In genomic region chr7:30698589-30698988, GRCm38 (mm10) we compare ENCODE assay signal across 8 mouse cellular contexts. TPM values are rescaled to one million over a fixed set of nuclear protein-coding genes. Genes with fewer than 3 reads are reported as not detected.
DNase-seq lines count a peak whose midpoint lies in the region; ATAC-seq lines count a peak whose summit lies in the region.

Gene 2200002J24Rik, plus strand, starts transcription at chr7:30698926.

- H3K36me3 ChIP-seq in stomach, embryonic 14.5 days (ENCODE audit: control insufficient read depth, insufficient read depth, low read length), result no peaks in the 10 kb centered on the region
- H3K36me3 ChIP-seq in midbrain, embryonic 16.5 days (ENCODE audit: control insufficient read depth, insufficient read depth, low read length), result no peaks in the 10 kb centered on the region

- H3K27me3 ChIP-seq in stomach, embryonic 14.5 days (ENCODE audit: control insufficient read depth, insufficient read depth, low read length), result no peaks in the 10 kb centered on the region
- H3K27me3 ChIP-seq in midbrain, embryonic 16.5 days (ENCODE audit: control insufficient read depth, insufficient read depth, low read depth, low read length), result no peaks in the 10 kb centered on the region

- no peak within 1 kb of the TSS for H3K4me2 ChIP-seq in stomach, embryonic 14.5 days (replicated peaks; ENCODE audit: low read depth, low read length)
- no peak within 1 kb of the TSS for H3K4me2 ChIP-seq in midbrain, embryonic 16.5 days (ENCODE audit: low read length)

- H3K4me1 ChIP-seq in stomach, embryonic 14.5 days (ENCODE audit: control insufficient read depth, insufficient read depth, low read length), result no peaks in the 10 kb centered on the region
- no peaks in the 10 kb centered on the region for H3K4me1 ChIP-seq in midbrain, embryonic 16.5 days (ENCODE audit: control insufficient read depth, insufficient read depth, low read length)

- no peak within 1 kb of the TSS for H3K4me3 ChIP-seq in stomach, embryonic 14.5 days (ENCODE audit: low read depth, low read length)
- no peak within 1 kb of the TSS for H3K4me3 ChIP-seq in midbrain, embryonic 16.5 days (ENCODE audit: low read depth, low read length)

- no peak within 1 kb of the TSS for H3K27ac ChIP-seq in stomach, embryonic 14.5 days (ENCODE audit: low read length)
- H3K27ac ChIP-seq in midbrain, embryonic 16.5 days (ENCODE audit: low read length), result no peak within 1 kb of the TSS

- ATAC-seq in stomach, embryonic 14.5 days (ENCODE audit: insufficient number of reproducible peaks, insufficient read depth, low FRiP score, low read depth), result 0 out of 2 replicates have a peak, but pooled peaks have one; percentile 33
- no peak for ATAC-seq in midbrain, embryonic 16.5 days

- no peaks in the 10 kb centered on the region for H3K9me3 ChIP-seq in stomach, embryonic 14.5 days (ENCODE audit: control insufficient read depth, low read depth, low read length)
- no peaks in the 10 kb centered on the region for H3K9me3 ChIP-seq in midbrain, embryonic 16.5 days (replicated peaks; ENCODE audit: control insufficient read depth, low read length, poor library complexity, severe bottlenecking)

- intact Hi-C loops in left cerebral cortex, postnatal 4 days (cut with DNase I), result no loop called here
- intact Hi-C loops in gastrocnemius, postnatal 14 days (cut with DNase I; ENCODE audit: low total_unique reads), result no loop called here

- WGBS in stomach, embryonic 14.5 days, result 42% methylated on average over 9 of the region's 9 CpGs
- 36% methylated on average over 9 of the region's 9 CpGs for WGBS in midbrain, embryonic 16.5 days

- DNase-seq in left cerebral cortex, postnatal 4 days, result peak; percentile 33
- DNase-seq in left cerebral cortex, adult 11 months (ENCODE audit: low spot score), result no peak
- peak; percentile 82 for DNase-seq in ZHBTc4 (ENCODE audit: low read depth, low spot score)
- DNase-seq in forelimb bud, embryonic 11.5 days (ENCODE audit: low read depth, low spot score), result peak; percentile 11
- no peak for DNase-seq in right cerebral cortex, adult 18-20 months
- DNase-seq in gastrocnemius, postnatal 14 days, result no peak

- H3K9ac ChIP-seq in stomach, embryonic 14.5 days (replicated peaks; ENCODE audit: low read depth, low read length), result no peak within 1 kb of the TSS
- no peak within 1 kb of the TSS for H3K9ac ChIP-seq in midbrain, embryonic 16.5 days (ENCODE audit: low read depth, low read length)

RNA-seq across cellular contexts. Expression of gene 2200002J24Rik, which starts in this region (rescaled TPM):
- not detected for total RNA-seq in left cerebral cortex, postnatal 4 days (2021)
- 0.91 and 2.0 TPM in 2 replicates for polyA plus RNA-seq in stomach, embryonic 14.5 days (2014; fragmentation: Nextera tagmentation; extraction: Ambion mirVana)
- polyA plus RNA-seq in midbrain, embryonic 16.5 days (2015; fragmentation: Nextera tagmentation; extraction: Ambion mirVana), result not detected in 2 replicates
- not detected for total RNA-seq in gastrocnemius, postnatal 14 days (2021)

Comparison
In these comparisons a context has a peak if more than half of its experiments do, and no peak if none do; other contexts are left out.
1. Peak in DNase-seq in left cerebral cortex, postnatal 4 days; RNA of the gene not detected or under 1 TPM.
2. DNase-seq: peak in ZHBTc4 (single experiment) and forelimb bud, embryonic 11.5 days (single experiment); none in left cerebral cortex, adult 11 months (single experiment), right cerebral cortex, adult 18-20 months (single experiment) and gastrocnemius, postnatal 14 days (single experiment).